Mouse (Mus musculus) intestine, postnatal 0 days (tissue): Measurements from ENCODE around the gene Tle4. TPM values are rescaled to one million over a fixed set of nuclear protein-coding genes. Genes with fewer than 3 reads are reported as not detected.
A peak's percentile ranks its signal among the peaks of the same experiment; 100 is the strongest.
"Not testable (repeated sequence)": the region's sequence is repeated elsewhere in the genome, so short reads cannot be mapped to it uniquely, and the experiment has no call there.

Source experiments
- ATAC-seq: fragments of 200-750 bp; cut with Nextera tagmentation; 2 replicates; pipeline ENCODE4 v1.8.0; 2017; ENCODE audit warnings: mild to moderate bottlenecking, moderate TSS enrichment, moderate library complexity
- H3K27ac ChIP-seq: fragments of 300-500 bp; sonication (generic); 2 replicates; pipeline ENCODE4 v1.5.1; 2014; ENCODE audit warnings: mild to moderate bottlenecking, low read depth, low read length, moderate library complexity
- H3K27me3 ChIP-seq: fragments of 300-500 bp; sonication (generic); replicated peaks from 2 replicates; pipeline ENCODE4 v1.6.1; 2014; ENCODE audit warnings: low read length, mixed read lengths; ENCODE audit not compliant: control insufficient read depth, insufficient read depth
- H3K36me3 ChIP-seq: fragments of 300-500 bp; sonication (generic); 2 replicates; pipeline ENCODE4 v1.6.1; 2014; ENCODE audit warnings: mild to moderate bottlenecking, moderate library complexity; ENCODE audit not compliant: control insufficient read depth, insufficient read depth
- H3K4me1 ChIP-seq: fragments of 300-500 bp; sonication (generic); replicated peaks from 2 replicates; pipeline ENCODE4 v1.6.1; 2014; ENCODE audit warnings: antibody characterized with exemption, low read length, mixed read lengths; ENCODE audit not compliant: control insufficient read depth, insufficient read depth
- H3K4me2 ChIP-seq: fragments of 300-500 bp; sonication (generic); replicated peaks from 2 replicates; pipeline ENCODE4 v1.6.1; 2014; ENCODE audit warnings: low read depth, mild to moderate bottlenecking, moderate library complexity
- H3K4me3 ChIP-seq: fragments of 300-500 bp; sonication (generic); 2 replicates; pipeline ENCODE4 v1.5.1; 2014; ENCODE audit warnings: low read depth, low read length
- H3K9ac ChIP-seq: fragments of 300-500 bp; sonication (generic); 2 replicates; pipeline ENCODE4 v1.6.1; 2014; ENCODE audit warnings: mild to moderate bottlenecking, low read depth, low read length
- H3K9me3 ChIP-seq: fragments of 300-500 bp; sonication (generic); 2 replicates; pipeline ENCODE4 v1.6.1; 2016; ENCODE audit warnings: mixed run types; ENCODE audit not compliant: control insufficient read depth
- CTCF ChIP-seq: sonication (generic); IDR thresholded peaks from 2 replicates; pipeline ENCODE4 v1.5.1; 2016; ENCODE audit warnings: low read depth, mild to moderate bottlenecking, control low read depth, antibody characterized with exemption, moderate library complexity
- WGBS: fragments of 180-500 bp; shearing (Covaris S2); extraction: QIAGEN DNeasy Blood & Tissue Kit; methylation state at CpG from one replicate; pipeline ENCODE4 v1.1.7; 2014; 5-methylcytosine and 5-hydroxymethylcytosine counted together
- polyA plus RNA-seq: library from polyadenylated mRNA; unstranded; fragments of >200 nt; fragmentation: Nextera tagmentation; extraction: Ambion mirVana; gene quantifications from 2 replicates; pipeline ENCODE4 v1.2.1, GENCODE M21; 2015

Tle4 gene
- 18.5 and 18.9 TPM in 2 replicates for polyA plus RNA-seq

DNA sequence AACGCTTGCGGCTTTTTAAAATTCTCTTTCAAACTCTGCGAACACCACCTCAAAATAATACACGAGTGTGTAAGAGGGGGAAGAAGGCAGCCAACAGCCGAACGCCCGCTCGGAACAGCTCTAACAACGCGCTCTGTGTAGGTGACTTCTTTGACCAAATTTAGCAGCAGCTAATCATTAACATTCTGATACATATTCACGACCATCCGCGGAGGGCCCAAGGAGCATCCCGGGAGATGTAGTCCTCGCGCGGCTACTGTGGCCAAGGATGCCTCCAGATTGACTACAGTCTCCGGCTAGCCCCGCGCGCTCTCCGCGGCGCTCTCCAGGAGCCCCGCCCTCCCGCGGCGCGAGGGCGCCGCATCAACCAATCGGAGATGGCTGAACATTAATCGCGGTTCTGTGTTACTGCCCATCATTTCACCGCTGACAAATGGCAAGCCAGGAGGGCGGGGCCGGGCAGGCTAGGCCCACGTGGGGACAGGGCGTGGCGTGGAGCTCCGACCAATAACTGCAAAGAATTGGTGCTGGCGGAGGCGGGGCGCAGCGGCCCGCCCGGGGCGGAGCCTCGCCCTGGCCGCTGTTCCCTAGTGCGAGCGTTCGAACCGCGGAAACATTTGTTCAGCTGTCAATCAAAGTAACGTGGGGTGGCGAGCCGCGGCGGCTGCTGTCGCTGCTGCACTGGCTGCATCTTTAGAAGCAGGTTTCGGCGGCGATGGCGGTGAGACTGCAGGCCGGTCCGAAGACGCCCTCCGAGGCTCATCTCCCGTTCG is at the start of gene Tle4:
Gene Tle4 (minus strand): TSS at position 135 of the 773 bp plus-strand sequence.
- peak within 1 kb of the TSS; percentile 88 for H3K4me3 ChIP-seq
- peak within 1 kb of the TSS; percentile 98 for H3K27ac ChIP-seq
- peak within 1 kb of the TSS; percentile 96 for H3K9ac ChIP-seq
- peaks cover 3% of the 10 kb centered on the region; the same call in 1 of the 2 replicates for H3K36me3 ChIP-seq
- under 1% methylated on average over 71 of the region's 71 CpGs for WGBS
- no peaks in the 10 kb centered on the region for H3K27me3 ChIP-seq
- H3K4me2 ChIP-seq, result peak within 1 kb of the TSS; percentile 83
- H3K4me1 ChIP-seq, result 0 out of 2 replicates have a peak, but pooled peaks cover 4% of the 10 kb centered on the region
- H3K9me3 ChIP-seq, result no peaks in the 10 kb centered on the region
- peak; percentile 98 for ATAC-seq
- TF ChIP-seq CTCF, result no peak

GRCm38 (mm10) chr19:14645666-14646065 is 47.8 kb upstream of the Tle4 start:
- no peak overlapping the region for H3K4me3 ChIP-seq
- no peak overlapping the region for H3K27ac ChIP-seq
- H3K27me3 ChIP-seq, result no peaks in the 10 kb centered on the region
- H3K4me1 ChIP-seq, result no peaks in the 10 kb centered on the region
- no peaks in the 10 kb centered on the region for H3K36me3 ChIP-seq
- no peak overlapping the region for H3K4me2 ChIP-seq
- whole genome bisulfite sequencing, result 59% methylated on average over 2 of the region's 2 CpGs
- TF ChIP-seq CTCF, result no peak
- no peaks in the 10 kb centered on the region for H3K9me3 ChIP-seq
- H3K9ac ChIP-seq, result no peak overlapping the region
- ATAC-seq, result no peak

- Histone ChIP-seq H3K27ac (no peak overlapping the region), H3K9me3 (no peaks in the 10 kb centered on the region), H3K36me3 (no peaks in the 10 kb centered on the region), H3K27me3 (no peaks in the 10 kb centered on the region), H3K4me2 (no peak overlapping the region), H3K9ac (no peak overlapping the region), H3K4me1 (no peaks in the 10 kb centered on the region), H3K4me3 (no peak overlapping the region)
- no peak for TF ChIP-seq CTCF
- WGBS, result 90% methylated on average over 3 of the region's 3 CpGs
- no peak for ATAC-seq
Observed at GRCm38 (mm10) chr19:14644756-14645155, 46.9 kb upstream of the Tle4 start.

DNA sequence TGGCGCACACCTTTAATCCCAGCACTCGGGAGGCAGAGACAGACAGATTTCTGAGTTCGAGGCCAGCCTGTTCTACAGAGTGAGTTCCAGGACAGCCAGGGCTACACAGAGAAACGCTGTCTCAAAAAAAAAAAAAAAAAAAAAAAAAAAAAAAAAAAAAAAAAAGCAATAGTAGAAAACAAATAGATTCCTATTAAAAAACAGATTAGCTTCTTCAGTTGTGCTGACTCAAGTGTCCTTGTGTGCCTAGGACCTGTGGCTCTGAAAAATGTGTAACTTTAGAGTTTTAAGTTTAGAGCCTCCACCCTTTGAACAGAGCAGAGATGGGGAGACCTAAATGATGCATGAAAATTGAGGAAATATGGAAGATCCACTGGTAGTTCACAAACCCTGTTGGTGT is 45.2 kb upstream of the Tle4 start:
- not testable (repeated sequence) for H3K4me1 ChIP-seq, H3K4me2 ChIP-seq, H3K36me3 ChIP-seq, H3K9me3 ChIP-seq, H3K9ac ChIP-seq, H3K27ac ChIP-seq, H3K4me3 ChIP-seq, H3K27me3 ChIP-seq, ATAC-seq
- 76% methylated on average over 4 of the region's 4 CpGs for WGBS

GRCm38 (mm10) chr19:14642663-14643062 is 44.8 kb upstream of the Tle4 start:
- Histone ChIP-seq H3K27me3 (no peaks in the 10 kb centered on the region), H3K36me3 (no peaks in the 10 kb centered on the region), H3K9ac (no peak overlapping the region), H3K4me3 (no peak overlapping the region), H3K27ac (no peak overlapping the region), H3K9me3 (no peaks in the 10 kb centered on the region), H3K4me1 (no peaks in the 10 kb centered on the region), H3K4me2 (no peak overlapping the region)
- 69% methylated on average over 10 of the region's 10 CpGs for WGBS
- TF ChIP-seq CTCF, result no peak
- ATAC-seq, result no peak

GRCm38 (mm10) chr19:14635213-14635928 is 37.5 kb upstream of the Tle4 start:
- no peak overlapping the region for H3K9ac ChIP-seq
- H3K4me3 ChIP-seq, result no peak overlapping the region
- WGBS, result 48% methylated on average over 10 of the region's 10 CpGs
- ATAC-seq, result no peak
- H3K27me3 ChIP-seq, result no peaks in the 10 kb centered on the region
- H3K36me3 ChIP-seq, result no peaks in the 10 kb centered on the region
- no peak for TF ChIP-seq CTCF
- H3K4me1 ChIP-seq, result no peaks in the 10 kb centered on the region
- no peak overlapping the region for H3K27ac ChIP-seq
- 0 out of 2 replicates have a peak, but pooled peaks cover 3% of the 10 kb centered on the region for H3K9me3 ChIP-seq
- no peak overlapping the region for H3K4me2 ChIP-seq
